Mouse (Mus musculus): ENCODE results near the gene Fam149b. TPM values are rescaled to one million over a fixed set of nuclear protein-coding genes. Genes with fewer than 3 reads are reported as not detected.

Fam149b gene
- total RNA-seq, 2 experiments from 2014 or later: 14.7 to 17.2 TPM

- intact Hi-C loops (cut with DNase I; ENCODE audit: low total_unique reads): no loop called here
- DNase-seq: peak; percentile 95
Observed at GRCm38 (mm10) chr14:20388441-20389129, 40.6 kb downstream of the Fam149b start, which contains the start of gene Dnajc9. Gene Dnajc9 (minus strand): TSS chr14:20388910.

DNA sequence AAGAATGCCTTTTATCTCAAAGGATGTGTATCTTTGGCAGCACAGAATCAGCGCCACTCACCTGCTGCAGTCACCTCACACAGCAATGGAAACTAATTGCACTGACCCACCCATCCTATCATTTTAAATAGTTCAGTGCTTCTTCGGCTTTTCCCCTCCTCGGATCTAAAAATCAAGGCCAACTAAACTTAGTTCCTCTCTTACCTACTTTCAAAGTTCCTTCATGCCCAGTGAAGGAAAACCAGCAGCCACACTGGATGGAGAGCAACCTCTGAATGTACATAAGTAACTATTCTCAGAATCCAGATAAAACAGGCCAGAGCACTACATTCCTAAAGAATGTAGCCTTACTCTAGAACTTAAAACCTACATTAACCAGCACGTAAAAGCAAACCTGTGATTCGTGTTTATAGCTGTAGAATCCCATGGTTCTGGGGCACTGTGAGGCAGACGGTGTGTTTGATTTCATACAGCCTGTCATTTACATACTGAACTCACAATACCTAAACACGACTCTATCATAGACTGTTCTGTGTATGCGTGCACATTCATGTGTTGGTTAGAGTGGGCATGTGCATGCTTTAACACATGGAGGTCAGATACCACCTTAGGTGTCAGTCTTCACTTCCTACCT, 41.6 kb downstream of the Fam149b start:
- DNase-seq: no peak

GRCm38 (mm10) chr14:20392326-20392725, 44.4 kb downstream of the Fam149b start:
- DNase-seq: no peak
- intact Hi-C loops (cut with DNase I; ENCODE audit: low total_unique reads): no loop called here

More for the DNA sequence above, 41.6 kb downstream of the Fam149b start:
- intact Hi-C loops (cut with DNase I; ENCODE audit: low total_unique reads): no loop called here

DNA sequence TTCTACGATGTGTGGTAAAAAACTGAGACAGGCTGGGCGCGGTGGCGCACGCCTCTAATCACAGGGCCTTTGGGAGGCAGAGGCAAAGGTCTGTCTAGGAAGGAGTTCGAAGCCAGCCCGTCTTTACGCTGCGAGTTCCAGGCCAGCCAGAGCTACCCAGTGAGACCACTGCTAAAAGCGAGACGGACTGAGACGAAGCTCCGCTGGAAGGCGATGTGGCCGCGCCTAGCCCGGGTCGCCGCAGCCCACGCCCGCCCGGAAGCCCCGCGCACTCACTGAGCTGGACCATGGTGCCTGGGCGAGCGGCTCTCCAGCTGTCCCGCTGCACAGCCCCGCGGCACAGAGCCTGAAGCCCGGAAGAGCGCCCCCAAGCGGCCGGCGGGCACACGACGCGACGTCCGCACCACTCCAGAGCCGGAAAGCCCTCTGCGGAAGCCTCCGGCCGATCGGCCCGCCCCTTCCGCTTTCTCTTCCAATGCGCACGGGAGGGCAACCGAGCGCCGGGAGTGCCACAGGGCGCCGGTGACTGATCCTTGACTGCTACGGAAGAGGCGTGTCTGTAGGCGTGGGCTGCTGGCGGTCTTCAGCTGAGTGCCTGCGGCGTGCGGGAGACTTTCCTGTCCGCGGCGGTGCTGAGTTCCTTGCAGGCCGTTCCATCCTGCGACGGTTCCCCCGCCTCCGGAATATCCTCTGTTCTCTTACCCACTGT, 45.4 kb downstream of the Fam149b start, which contains the start of gene Mrps16:
TSS of gene Mrps16 (minus strand) at position 430 of the 709 bp plus-strand sequence.
- intact Hi-C loops (cut with DNase I; ENCODE audit: low total_unique reads): no loop called here
- DNase-seq: peak; percentile 96

GRCm38 (mm10) chr14:20397220-20397619, 49.3 kb downstream of the Fam149b start:
- no peak for DNase-seq
- intact Hi-C loops (cut with DNase I; ENCODE audit: low total_unique reads): no loop called here

- peak; percentile 22 for DNase-seq
- intact Hi-C loops (cut with DNase I; ENCODE audit: low total_unique reads): no loop called here
Observed at GRCm38 (mm10) chr14:20398864-20399263, 50.9 kb downstream of the Fam149b start.

DNA sequence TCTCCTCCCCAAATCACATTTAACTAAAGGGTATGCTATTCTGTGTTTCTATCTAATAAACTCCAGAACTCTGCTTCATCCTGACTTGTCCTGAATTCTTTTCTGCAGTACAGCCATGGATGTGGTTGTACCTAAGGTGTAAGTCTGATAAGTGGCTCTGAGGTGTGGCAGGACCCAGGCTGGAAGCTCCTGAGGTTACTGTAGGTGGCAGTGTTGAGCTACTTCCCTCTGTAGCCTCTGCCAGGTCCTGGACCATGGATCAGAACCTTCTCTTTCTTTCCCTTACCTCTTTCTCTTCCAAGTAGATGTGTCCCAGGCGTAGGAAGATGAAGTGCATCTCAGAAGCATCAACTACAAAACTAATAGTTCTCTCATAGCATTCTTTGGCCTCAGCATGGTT, 52.1 kb downstream of the Fam149b start:
- intact Hi-C loops (cut with DNase I; ENCODE audit: low total_unique reads): no loop called here
- no peak for DNase-seq

DNA sequence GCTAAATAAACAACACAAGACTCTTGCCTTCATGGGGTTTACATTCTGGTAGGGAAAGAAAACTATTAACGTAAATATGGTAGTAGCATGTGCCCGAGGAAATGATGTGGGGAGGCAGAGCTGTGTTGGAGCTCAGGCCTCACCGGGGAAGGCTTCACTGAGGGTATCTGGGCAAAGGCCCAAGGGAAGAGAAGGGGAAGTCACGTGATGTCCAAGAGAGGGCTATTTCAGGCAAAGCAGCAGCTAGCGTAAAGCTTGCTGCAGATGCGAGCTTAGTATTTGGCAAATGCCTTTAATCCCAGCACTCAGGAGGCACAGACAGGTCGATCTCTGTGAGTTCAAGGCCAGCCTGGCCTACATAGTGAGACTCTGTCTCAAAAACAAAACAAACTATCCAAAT, 74.3 kb downstream of the Fam149b start:
- intact Hi-C loops (cut with DNase I; ENCODE audit: low total_unique reads): no loop called here
- no peak for DNase-seq

DNA sequence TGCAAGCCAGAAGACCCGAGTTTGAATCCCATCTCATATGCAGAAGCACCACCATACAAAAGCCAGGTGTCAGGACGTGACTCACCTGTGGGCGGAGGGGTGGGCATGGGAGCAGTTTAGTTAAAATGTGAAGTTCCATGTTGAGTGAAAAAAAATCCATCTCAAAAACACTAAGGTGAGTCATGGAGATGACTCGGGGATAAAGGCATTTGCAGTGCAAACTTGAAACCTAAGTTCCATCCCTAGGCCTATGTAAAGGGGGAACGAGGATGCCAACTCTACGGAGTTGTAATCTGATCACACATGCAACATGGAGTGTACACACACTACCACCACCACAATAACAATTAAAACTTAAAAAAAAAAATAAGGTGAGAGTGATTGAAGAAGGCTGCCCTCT, 75.1 kb downstream of the Fam149b start:
- DNase-seq: no peak
- intact Hi-C loops (cut with DNase I; ENCODE audit: low total_unique reads): no loop called here

DNA sequence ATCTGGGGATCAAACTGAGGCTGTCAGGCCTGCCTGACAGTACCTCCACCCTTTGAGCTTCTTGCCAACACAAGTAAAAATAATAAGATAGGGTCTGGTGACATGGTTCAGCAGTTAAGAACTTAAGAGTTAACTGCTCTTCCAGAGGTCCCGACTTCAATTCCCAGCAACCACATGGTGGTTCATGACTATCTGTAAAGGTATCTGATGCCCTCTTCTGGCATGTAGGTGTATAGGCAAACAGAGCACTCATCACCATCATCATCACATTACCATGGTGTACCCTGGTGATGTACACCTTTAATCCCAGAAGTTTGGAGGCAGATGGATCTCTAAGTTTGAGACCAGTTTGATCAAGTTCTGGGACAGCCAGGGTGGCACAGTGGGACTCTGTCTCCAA, 80.6 kb downstream of the Fam149b start:
- no peak for DNase-seq

DNA sequence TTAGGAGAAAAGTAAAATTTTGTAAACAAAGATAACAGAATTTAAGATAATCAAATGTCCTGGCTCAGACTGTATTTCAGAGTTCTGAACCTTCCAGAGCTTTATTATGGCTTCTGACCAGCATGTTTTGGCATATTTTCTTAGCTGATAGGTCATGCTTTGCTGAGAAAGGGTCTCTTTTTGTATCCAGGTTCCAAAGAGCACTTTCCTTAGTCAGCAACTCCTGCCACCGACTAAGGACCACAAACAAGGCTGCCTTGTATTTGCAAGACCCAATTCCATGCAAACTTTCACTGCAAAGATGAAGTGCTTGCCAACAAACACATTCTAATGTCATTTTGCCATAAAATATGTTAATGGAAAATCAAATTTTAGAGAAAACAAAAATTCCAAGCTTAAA, 81.9 kb downstream of the Fam149b start:
- no peak for DNase-seq
- intact Hi-C loops (cut with DNase I; ENCODE audit: low total_unique reads): no loop called here

More for the DNA sequence above, 80.6 kb downstream of the Fam149b start:
- intact Hi-C loops (cut with DNase I; ENCODE audit: low total_unique reads): no loop called here

GRCm38 (mm10) chr14:20431726-20432125, 83.8 kb downstream of the Fam149b start:
- DNase-seq: peak; percentile 16
- intact Hi-C loops (cut with DNase I; ENCODE audit: low total_unique reads): no loop called here

DNA sequence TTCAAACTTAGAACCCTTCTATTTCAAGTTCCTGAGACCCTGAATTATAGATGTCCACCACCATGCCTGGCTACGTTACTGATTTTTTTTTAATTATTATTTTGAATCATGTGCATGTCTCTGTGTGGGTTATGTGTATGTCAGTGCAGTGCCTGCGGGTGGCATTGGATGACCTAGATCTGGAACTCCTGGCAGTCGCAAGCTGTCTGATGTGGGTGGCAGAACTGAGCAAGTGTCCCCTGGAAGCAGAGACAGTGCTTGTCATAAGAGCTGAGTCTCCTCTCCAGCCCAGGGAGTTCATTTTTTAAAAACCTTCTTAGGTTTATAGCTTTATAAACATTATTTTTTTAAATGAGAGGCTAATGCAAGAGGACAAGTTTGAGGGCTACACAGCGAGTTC, 84.5 kb downstream of the Fam149b start:
- no peak for DNase-seq

More for the DNA sequence above, 84.5 kb downstream of the Fam149b start:
- intact Hi-C loops (cut with DNase I; ENCODE audit: low total_unique reads): no loop called here

Other genes starting within 250 kb of the Fam149b start
- gene Saysd1, start 209.6 kb upstream of the Fam149b start, total RNA-seq (2021): 1 to 10 TPM; 1.7 to 1.8 TPM
- 1 to 10 TPM in 1 of 2 experiments, under 1 TPM in 1; 0.53 to 1.1 TPM for gene Kcnk5, start 166.4 kb upstream of the Fam149b start, total RNA-seq (2021)
- not detected for gene Kcnk16, start 79.0 kb upstream of the Fam149b start, total RNA-seq (2021)
- gene Nudt13, start 53.5 kb upstream of the Fam149b start, total RNA-seq (2021): 10 to 100 TPM; 20.5 to 27.9 TPM
- 10 to 100 TPM; 27.1 to 30.5 TPM for gene Ecd, start within 50 bp of the Fam149b start, total RNA-seq (2021)
- 1 to 10 TPM; 9.2 to 9.9 TPM for gene Dnajc9, start 40.7 kb downstream of the Fam149b start, total RNA-seq (2021)
- gene Mrps16, start 45.5 kb downstream of the Fam149b start, total RNA-seq (2021): 10 to 100 TPM; 40.1 to 47.6 TPM
- gene Cfap70, start 104.1 kb downstream of the Fam149b start, total RNA-seq (2021): under 1 TPM; 0.09 to 0.16 TPM
- 10 to 100 TPM; 26.2 TPM for gene Anxa7, start 132.0 kb downstream of the Fam149b start, total RNA-seq (2021)
- gene Mss51, start 148.7 kb downstream of the Fam149b start, total RNA-seq (2021): 1 to 10 TPM; 3.2 to 5.8 TPM
- 100 to 1,000 TPM; 101 to 107 TPM for gene Ppp3cb, start 198.4 kb downstream of the Fam149b start, total RNA-seq (2021)

Measured in gastrocnemius, postnatal 14 days (tissue).